Mouse (Mus musculus) CD4-positive, CD25-positive, alpha-beta regulatory T cell (primary cell): ENCODE data around the gene Glp1r. TPM values are rescaled to one million over a fixed set of nuclear protein-coding genes. Genes with fewer than 3 reads are reported as not detected.

ENCODE experiments used
- polyA plus RNA-seq: library from polyadenylated mRNA; unstranded; fragments of 100-300 nt; shearing (Covaris generic); gene quantifications from one replicate; pipeline ENCODE4 v1.2.1, GENCODE M21; 2017

Glp1r gene
- 0.11 TPM for polyA plus RNA-seq

DNA sequence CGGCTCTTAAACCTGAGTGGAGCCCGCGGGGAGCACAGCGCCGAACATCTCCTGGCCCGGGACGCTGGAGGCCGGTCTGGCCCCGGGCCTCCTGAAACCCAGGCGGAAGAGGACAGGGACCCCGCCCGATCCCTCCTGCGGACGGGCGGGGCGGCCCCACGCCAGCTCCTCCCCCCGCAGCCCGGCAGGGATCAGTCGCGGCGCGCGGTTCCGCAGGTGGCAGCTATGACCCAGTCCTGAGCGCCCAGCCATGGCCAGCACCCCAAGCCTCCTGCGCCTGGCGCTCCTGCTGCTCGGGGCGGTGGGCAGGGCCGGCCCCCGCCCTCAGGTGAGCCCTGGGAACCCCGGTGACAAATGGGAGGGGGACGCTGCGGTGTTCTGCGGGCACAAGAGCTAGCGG lies at the start of gene Glp1r:
TSS of gene Glp1r (plus strand) at position 191 of the 400 bp plus-strand sequence.

DNA sequence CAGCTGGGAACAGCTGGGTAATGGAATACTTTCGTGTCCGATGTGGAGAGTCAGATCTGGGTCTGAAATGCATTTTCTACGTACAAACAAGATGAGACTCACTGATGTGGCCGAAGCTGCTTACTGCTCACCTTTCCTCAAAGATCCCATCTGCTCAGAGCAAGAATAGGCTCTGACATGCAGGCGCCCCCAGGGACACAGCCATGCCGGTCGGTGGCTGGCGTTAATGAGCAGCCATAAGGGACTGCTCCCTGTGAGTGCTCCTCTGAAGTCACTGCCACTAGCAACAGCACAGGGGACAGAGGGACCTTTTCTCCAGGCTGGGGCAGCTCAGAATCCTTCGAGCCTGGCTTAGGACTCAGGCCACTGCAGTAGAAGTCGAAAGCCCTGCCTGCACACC lies 52.7 kb downstream of the Glp1r start, which contains the start of gene Umodl1:
TSS of gene Umodl1 (plus strand) at position 301 of the 400 bp plus-strand sequence.

Other genes with a start within 250 kb of the Glp1r start
- gene Umodl1, start 52.8 kb downstream of the Glp1r start, polyA plus RNA-seq, result not detected
- gene Abcg1, start 155.9 kb downstream of the Glp1r start, polyA plus RNA-seq, result 39.7 TPM
- not detected for gene Tff3, start 227.8 kb downstream of the Glp1r start, polyA plus RNA-seq
- gene Tff2, start 242.5 kb downstream of the Glp1r start, polyA plus RNA-seq, result not detected